Mouse (Mus musculus) cerebellum, adult 11-12 months (tissue): ENCODE data around the gene Cd2.

Experiments used
- DNase-seq: peaks from one replicate; pipeline ENCODE4 v3.0.0; 2022

The Cd2 gene

DNA sequence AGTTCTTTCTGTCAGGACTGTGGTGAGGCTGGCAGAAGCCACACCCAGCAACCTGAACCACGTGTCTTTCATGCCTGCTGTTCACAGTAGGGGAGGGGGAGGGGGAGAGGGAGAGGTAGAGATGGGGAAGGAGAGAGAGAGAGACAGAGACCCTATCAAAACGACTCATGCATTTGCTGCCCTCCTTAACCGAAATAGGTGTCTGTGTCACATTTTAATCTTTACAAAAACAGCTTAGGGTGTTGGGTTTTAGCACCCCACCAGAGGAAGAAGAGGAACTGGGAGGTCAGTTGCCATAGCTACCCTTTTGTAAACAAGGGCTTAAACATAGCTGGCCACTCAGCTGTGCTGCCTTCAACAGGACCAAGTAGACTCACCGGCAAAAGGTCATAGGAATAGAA, at the start of gene Cd2:
Gene Cd2 (minus strand): TSS at position 29 of the 401 bp plus-strand sequence.
- DNase-seq, result no peak

DNA sequence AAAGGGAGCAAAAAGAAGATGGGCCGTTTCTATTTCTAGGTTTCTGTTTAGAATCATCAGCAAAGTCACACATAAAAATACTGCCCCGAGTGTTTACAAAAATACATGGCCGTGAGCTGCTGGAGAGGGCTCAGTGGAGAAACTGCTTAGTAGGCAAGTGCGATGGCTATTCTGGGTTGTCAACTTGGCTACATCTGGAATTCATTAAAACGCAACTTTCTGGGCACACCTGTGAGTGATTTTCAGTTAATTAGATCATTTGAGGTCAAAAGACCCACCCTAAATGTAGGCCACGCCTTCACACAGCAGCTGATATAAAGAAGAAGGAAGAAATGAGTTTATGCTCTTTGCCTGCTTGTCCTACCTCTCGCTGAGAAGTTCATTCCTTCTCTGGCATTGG, 40.9 kb upstream of the Cd2 start:
- no peak for DNase-seq

DNA sequence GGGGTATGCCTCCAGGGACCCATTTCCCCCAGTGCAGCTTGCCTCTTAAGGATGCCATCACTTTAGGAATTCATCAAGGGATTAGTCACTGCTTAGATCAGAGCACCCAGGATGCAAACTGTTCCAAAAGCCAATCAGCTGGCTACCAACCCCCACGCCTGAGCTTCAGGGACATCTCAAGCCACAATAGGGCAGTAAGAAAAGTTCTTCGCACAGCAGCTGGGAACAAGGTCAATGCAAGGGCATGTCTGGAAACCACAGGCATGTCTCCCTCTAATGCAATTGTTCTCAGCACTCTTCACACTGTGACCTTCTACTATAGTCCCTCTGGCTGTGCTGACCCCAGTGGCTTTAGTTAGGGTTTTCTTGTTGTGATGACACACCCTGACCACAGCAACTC, 39.5 kb upstream of the Cd2 start:
- no peak for DNase-seq

DNA sequence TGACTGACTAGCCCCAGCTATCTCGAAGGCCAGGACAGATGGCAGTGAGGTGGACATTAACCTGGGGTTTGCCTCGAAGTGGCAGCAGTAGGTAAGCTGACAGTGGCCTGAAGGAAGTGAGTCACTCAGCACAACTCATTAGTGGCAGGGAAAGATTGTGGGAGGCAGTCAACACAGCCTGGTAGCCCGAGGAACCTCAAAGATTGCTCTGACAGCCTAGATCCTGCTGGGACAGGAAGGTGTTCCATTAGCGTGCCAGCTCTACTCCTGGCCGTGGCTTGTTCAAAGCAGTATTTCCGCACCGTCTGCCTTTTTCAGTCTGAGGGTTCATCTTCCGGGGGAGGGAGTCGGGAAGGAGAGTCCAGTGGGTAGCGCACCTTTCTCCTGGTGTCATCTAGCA, 34.7 kb upstream of the Cd2 start:
- no peak for DNase-seq

DNA sequence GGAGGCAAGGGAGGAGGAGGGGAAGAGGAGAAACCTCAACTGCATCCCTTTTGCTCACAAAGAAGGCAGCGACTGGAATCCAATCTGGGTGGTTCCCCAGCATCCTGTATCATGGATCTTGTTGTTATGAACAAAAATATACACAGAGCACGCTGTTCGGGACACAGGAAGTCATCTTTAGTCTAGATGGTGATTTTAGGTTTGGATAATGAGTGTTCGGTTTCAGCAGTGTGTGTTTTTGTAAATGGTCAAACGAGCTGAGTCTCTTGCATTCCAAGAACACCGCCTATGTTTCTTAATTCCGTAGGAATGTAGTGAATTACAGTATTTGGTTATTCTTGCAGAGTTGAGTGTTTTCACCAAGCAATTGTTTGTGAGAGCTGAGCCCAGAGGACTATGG, 33.1 kb upstream of the Cd2 start:
- DNase-seq, result no peak

DNA sequence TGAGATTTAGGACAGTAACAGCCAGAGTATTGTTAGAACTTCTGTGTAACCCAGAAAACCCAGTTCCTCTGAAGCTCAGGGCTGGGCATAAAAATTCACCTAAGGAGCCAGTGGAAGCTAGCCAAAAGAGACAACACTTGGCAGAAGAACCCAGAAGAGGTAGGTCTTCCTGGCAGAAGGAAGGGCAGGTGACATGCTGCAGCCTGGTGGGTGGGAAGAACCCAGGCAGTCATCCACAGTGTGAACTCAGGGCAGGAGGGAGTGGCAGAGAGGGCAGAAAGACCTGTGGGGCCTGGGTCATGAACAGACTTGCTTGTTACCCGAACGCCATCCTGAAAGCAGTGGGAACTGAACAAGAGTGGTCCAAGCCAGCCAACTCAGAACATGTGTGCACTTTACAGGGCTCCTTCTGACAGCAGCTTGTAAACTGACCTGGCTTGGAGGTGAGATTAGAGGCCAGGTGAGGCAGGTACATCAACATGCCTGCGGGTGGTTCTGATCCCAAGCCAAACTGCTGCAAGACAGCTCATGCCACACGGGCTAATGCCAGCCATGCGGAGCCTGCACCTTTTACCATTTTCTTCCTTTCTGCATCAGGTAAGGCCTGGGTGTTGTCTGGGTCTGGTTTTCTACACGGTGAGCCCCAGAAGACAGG, 30.9 kb upstream of the Cd2 start:
- DNase-seq, result peak; percentile 66

DNA sequence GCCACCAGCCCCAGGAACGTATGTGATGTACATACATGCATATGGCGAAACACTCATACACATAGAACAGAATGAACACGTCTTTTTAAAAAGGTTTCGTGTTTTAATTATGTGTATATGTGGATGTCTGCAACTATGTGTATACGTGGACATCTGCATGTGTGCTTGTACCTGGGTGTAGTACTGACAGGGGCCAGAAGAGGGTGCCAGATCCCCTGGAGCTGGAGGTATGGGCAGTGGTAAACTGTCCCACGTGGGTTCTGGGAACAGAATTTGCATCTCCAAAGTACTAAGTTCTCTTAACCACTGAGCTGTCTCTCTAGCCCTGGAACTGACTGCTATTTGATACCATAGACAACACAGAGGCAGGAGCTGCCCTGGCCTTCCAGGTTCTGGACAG, 30.4 kb upstream of the Cd2 start:
- DNase-seq, result peak; percentile 26

DNA sequence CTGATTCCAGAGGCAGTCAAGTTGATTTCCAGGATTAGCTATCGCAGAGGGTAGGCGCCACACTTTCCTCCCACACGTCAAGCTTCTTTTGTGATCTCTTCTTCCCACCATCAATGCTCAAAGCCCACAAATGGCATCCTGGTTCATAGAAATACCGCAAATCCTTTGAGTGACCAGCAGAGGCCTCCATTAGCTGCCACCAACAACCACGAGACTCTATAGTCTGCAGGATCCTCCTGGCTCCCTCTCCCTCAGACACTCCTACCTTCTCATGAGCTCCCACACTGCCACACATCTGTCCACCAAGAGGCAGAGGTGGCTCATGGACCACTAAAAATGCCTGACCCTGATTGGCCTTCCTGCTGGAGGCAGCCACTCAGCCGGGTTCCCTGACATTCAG, 27.2 kb upstream of the Cd2 start:
- DNase-seq, result no peak

DNA sequence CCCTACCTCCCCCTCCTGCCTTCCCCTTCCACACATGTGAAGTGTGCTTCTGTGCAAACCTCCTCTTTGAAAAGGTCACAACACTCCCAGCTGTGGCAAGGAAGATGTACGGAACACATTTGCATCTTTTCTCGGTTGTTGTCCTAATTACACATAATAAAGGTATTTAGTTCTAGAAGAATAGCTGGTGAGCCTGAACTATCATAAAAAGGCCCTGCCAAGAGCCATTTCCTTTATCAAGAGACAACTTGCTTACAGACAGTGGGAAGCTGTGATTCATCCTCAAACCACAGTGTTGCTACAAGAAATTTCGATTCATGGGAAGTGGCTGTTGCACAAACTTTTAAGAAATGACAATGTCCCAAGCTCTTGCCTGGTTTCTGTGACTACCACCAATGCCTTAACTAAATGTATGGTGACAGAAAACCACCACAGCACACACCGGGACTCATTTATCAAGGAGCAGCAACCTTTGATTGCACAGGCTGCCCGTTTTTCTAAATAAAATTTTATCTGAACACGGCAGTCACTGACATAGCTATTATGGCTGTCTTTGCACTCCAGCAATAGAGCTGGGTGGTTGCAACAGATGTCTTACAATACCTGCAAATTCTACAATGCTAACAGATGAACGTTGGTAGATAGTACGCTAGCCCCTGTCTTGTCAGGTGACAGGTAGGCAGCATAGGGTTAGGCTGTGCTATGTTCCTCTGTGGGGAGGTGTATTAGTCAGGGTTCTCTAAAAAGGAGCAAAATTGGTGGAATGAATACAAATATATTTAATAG, 25.7 kb upstream of the Cd2 start:
- no peak for DNase-seq

DNA sequence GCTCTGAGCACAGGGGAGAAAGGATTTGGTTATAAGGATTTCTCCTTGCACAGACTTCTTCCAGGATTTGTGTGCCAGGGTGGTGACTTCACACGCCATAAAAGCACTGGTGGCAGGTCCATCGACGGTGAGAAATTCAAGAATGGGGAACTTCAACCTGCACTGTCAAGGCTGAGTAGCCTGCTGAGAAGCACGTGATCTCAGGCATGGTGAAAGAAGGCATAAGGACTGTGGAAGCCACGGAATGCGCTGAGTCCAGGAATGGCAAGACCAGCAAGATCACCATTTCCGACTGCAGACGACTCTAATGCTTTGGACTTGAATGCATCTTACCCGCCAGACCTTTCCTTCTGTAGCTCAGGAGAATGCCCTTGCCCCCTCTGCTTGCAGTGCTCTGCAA, 23.2 kb upstream of the Cd2 start:
- DNase-seq, result no peak

DNA sequence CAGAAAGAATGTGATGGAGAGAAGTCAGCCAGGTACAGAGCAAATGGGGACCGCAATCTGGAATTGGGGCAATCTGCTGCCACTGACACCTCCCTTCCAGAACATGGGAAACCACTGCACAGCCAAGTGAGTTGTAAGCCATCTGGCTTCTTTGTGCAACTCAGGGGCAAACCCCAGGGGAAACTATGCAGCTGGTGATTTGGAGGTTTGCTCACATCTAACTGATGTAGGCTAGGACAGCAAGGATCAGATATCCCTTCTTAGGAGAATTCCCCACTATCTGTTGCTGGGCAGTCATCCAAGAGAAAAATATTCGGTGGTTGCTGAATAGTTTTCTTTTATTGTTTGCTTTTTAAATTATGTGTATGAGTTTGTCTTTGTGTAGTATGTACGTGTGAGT, 21.9 kb upstream of the Cd2 start:
- DNase-seq, result no peak

DNA sequence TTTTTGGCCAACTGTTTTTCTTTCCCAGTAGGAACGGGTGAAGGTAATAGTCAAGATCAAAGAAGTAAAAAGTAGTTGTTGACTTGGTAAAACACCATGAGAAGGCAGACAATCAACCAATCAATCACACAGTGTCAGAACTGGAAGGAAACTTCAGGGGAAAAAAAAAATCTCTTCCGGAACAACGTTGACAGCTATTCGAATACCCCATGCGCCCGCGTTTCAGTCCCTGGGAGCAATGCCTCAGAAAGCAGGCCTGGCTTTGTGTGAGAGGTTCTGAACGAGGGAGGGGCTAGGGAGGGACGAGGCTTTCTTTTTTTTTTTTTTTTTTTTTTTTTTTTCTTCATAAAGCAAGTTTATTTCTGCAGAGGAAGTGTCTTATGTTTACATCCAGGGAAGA, 18.4 kb upstream of the Cd2 start:
- DNase-seq, result no peak

DNA sequence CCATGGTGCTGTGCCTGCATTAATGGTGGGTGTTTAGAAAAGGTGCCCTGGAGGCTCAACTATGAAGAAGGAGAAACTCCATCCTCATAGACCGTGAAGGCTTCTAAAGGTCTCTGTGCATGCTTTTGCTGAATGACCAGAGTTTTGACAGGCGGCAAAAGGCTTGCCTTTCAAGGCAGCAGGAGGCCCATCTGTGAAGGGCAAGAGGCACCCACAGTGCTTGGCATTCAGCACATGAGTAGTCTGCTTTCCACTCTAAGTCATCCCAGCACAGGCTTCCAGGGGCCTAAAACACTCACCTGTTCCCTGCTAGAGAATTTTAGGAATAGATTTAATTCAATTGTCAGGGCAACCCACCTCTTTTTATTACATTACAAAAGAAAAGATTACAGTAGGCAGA, 17.3 kb upstream of the Cd2 start:
- no peak for DNase-seq

DNA sequence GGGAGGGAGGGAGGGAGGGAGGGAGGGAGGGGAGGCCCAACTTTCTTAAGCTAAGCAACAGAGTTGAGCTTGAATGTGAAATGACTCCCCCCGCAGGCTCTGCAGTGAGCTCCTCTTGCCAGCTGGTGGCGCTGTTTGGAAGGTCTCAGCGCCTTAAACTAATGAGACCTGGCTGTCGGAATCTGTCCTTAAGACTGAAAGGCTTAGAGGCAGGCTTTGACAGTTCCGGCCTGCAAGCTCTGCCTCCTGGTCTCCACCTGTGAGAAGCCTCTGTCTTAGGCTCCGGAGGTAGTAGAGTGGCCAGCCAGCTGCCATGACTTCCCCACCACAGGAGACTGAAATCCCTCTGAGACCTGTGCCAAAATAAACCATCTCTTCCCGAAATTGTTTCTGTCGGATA, 16.4 kb upstream of the Cd2 start:
- peak; percentile 48 for DNase-seq

DNA sequence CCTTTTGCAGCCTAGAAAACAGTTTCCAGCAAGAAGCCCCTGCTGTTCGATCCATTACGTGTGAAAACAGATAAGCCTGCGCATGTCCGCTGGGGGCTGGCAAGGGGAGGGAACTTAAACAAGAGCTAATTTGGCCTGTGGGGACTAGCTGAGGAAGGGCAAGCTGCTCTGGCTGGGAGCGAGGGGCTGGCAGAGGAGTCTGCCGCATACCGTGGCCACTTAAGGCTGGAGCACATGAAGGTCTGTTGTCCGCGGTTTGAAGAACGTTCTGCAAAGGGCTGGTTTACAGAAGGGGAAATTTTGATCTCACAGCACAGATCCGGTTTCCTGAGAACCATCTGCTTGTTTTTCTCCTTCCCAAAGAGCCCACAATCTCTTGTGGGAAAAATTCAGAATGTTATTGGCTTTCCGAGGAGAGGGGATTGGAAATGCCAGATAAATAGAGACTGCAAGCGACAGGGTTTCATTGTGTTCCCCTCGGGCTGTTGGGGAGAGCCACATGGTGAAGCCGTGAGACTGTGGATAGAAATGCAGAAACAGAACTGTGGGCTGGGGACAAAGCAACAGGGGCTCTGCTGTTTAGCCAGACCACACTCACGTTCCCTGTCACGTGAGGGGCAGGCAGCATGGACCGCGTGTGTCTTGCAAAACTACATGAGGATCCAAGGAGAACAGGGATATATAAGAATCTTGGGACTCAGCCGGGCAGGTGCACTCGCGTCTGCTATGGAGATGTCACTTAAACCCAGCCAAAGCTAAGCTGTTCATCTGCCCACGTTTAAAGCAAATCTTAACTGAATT, 12.7 kb upstream of the Cd2 start:
- DNase-seq, result no peak

DNA sequence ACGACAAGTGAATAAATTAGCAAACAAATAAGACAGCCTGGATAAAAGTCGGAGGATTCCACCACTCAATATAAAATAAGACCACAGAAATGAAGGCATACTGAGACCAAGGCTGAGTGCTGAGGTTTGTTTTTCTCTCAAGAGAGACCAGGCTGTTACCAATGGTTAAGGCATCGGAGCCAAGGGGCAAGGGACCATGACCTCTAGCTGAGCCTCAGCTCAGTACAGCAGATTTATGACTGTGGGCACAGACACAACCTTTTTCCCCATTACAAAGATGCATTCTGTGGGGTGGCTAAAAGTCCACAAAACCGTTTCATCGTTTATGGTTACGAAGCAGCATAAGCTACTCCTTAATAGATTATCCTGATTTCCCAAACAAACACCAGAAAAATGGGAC, 11.9 kb upstream of the Cd2 start:
- no peak for DNase-seq

DNA sequence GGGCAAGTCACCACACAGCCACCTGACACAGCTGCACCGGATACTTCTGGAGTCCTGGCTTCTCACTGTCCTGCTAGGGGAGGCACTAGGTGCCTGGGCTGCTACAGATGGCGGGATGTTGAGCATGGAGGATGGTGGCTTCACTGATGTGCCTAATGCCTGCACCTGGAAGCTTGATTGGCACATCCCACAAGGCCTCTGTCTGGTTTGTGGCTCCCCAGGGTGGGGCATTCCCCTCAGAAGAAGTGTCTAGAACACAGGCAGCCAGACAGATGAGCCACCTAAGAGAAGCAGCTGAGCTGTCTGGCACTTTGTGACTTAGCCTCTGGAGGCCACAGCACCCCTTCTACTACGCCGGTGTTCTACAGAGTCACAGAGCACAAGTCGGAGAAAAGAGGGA, 9.5 kb upstream of the Cd2 start:
- no peak for DNase-seq

DNA sequence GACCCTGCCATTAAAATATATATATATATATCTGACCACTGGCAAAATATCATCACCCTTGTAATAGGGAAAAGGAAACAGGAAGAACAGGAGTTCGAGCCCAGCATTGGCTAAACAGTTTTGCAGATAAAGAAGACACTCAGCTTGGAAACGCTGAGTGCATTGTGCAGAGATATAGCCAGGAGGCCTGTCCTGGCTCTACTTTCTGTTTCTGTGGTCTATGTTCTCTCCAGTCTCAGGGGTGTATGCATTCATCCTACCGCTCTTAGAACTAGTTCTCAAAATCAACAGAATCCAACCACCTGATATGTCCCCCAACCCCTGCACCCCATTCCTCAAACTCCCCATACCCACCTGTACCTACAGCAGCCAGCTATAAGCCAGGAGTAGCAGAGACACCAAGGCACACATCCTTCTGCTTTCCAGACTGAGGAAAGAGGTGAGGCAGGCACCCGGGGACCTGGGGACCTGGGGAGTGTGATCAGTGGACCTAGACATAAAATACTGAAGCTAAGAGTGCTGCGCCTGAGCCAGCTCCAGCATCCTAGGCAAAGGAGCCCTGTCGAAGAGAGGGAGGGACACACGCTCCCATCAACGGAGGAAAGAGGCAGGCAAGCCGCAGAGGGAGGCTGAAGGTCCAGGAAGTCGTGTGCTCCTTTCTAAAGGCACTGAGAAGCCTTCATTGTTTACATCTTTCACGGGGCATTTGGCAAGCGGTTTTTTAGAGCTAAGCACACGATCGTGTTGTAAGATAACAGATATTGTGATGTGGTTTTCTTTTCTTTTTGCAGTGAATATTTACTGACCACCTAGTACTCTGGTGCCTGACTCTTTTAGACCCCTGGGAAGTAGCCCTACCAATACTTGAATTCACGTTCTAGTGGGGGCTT, 8.4 kb upstream of the Cd2 start:
- DNase-seq, result no peak

DNA sequence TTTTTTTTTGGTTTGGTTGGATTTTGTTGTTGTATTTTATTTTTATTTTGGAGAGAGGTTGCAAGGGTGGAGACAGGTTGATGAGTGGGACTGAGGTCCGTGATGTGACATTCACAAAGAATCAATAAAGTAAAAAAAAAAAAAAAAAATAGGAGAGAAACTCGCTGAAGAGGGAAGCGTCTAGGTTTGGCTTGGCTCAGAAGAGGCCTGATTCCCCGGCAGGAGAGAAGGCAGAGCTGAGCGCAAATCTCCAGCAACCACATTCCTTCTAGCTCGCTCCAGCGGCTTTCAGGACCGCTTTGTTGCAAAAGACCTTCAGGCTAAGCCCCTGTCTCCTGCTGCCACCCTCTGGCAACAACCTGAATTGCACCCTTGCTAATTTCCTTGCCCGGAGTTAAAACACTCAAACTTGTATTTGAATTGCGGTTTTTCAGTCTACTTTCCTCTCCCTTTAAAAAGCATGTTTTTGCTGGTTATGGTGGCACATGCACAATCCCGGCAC, 7.7 kb upstream of the Cd2 start:
- peak; percentile 59 for DNase-seq

DNA sequence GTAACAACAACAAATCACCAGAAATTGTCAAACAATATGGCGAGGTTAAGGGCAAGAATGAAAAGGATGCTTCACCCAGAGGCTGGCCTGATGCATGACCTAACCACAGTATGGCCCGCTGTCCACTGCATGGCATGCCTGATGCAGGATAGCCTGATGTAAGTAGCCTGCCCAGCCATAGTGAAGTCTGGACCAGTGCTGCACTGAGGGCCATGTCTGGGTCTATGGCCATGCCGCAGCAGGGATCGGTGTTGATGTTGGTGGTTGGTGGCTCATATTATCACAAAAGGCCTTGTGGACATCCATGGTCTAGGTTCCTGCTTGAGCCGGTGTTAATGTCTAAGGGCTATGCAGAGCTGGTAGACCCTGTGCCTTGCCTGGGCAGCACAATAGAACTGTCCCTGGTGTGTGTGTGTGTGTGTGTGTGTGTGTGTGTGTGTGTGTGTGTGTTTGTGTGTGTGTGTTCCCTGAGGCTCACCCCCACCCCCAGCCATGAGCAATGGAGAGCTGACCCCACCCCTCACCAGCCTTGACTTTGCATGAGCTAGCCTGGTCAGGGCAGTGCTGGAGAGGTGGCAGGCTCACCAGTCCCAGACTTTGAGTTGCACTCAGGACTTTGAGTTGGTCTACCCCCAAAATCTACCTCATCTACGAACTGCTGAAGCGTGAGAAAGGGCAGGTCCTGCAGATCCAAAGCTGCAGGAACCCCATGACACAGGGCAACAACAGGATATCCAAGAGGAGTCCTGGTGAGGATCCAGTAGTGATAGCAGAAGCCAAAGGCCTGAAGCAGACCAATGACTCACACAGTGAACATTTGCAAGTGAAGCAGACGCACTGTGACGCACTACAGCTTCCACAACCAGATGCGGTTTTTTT, 7.0 kb upstream of the Cd2 start:
- no peak for DNase-seq

DNA sequence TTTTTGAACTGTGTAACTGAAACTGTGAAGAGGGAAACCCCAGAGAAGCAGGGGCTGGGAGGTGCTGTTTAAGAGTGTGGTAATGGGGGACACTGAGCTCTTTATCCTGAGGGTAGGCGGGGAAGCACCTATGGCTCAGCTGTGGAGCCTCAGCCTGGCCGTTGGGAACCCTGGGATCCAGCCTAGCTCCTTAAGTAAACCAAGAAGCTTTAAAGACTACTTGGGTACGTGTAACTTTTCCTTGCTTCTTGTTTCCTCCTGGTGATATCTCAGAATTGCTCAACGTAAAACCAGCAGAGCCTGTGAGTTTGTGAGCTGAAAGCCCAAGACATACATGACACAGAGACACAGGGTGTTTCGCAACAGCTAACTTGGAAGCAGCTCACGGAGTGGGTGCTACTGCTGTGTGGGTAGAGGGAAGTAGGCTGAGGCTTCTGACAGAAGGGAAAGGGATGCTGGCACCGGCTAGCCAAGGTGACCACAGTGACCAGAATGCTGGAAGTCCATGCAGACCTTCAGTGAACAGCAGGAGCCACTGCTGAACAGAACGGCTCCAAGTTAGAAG, 5.9 kb upstream of the Cd2 start:
- no peak for DNase-seq
